Mouse (Mus musculus) left cerebral cortex, adult 2 months (tissue): ENCODE measurements at regions not wholly inside any gene's neighbourhood (a gene's known extent, or its start where the extent isn't known, plus 50 kb on each side); places are given as distances from the start of the nearest gene placed in this dataset.
"Not testable (repeated sequence)": the region's sequence is repeated elsewhere in the genome, so short reads cannot be mapped to it uniquely, and the experiment has no call there.

Source experiments
- DNase-seq, 2 experiments: peaks; one replicate each; pipeline ENCODE4 v3.0.0; 2021 to 2022; ENCODE audit warnings: low spot score in 2 of 2, mixed read lengths in 1 of 2; ENCODE audit errors: extremely low spot score in 1 of 2
- H3K27ac ChIP-seq: fragments of 200-600 bp; 2 replicates; pipeline ENCODE4 v1.8.1; 2022
- H3K4me3 ChIP-seq: fragments of 200-600 bp; 2 replicates; pipeline ENCODE4 v1.8.1; 2022
- CTCF ChIP-seq: fragments of 200-600 bp; IDR thresholded peaks from 2 replicates; pipeline ENCODE4 v1.8.1; 2022; ENCODE audit warnings: antibody characterized with exemption, mild to moderate bottlenecking, moderate library complexity
- intact Hi-C: fragments of 180-260 bp; cut with DNase I; formaldehyde crosslinking; loops from one replicate; pipeline ENCODE4 v1.15.1; 2025

DNA sequence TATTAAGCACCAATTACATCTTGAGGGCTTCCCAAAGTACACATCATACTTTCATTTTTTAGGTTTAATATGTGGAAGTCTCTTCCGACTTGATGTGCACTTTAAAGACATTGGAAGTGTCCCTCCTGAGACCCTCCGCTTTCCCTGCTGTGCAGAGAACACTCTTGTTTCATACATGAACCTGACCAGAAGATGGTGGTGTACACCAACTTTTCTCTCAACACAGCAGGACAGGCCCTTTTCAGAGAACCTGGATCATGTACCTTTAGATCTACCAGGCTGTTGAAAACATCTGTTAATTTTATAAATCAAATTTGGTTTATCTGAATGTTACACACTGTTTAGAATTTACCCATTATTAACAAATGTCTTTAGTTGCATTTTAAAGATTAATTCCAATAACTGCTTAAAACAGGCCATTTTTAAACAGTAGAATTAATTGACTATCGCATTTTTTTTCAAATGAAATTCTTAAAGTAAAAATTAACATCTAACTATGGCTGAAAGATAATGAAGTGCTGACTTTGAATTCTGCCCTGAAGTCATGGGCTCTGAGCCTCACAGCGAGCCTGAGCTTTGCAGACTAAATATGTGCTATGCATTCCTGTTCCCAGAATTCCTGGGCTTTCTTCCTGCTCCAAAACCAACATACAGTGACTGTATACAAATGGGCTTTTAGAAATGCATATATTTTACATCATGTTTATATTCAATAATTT, 112.4 kb upstream of the Rasgrp1 start:
- no peak overlapping the region for H3K4me3 ChIP-seq
- H3K27ac ChIP-seq = no peak overlapping the region
- intact Hi-C loops = loop anchor here (5.0 to 10.0 kb wide), 2 partner anchors 660 to 792 kb away; partner anchors contain the start of gene Thbs1
- TF ChIP-seq CTCF = peak; percentile 40
- no peak for DNase-seq

- Histone ChIP-seq H3K4me3 (no peak overlapping the region), H3K27ac (no peak overlapping the region)
- no peak for TF ChIP-seq CTCF
- intact Hi-C loops = loop anchor here (5.0 to 10.0 kb wide), 2 partner anchors 659 to 791 kb away; partner anchors contain the start of gene Thbs1
- DNase-seq = no peak
These were observed 113.1 kb upstream of the Rasgrp1 start for GRCm38 (mm10) chr2:117455740-117456455.

GRCm38 (mm10) chr2:117456456-117457020, 113.7 kb upstream of the Rasgrp1 start:
- H3K27ac ChIP-seq = no peak overlapping the region
- no peak for TF ChIP-seq CTCF
- no peak overlapping the region for H3K4me3 ChIP-seq
- intact Hi-C loops = loop anchor here (5.0 to 10.0 kb wide), 2 partner anchors 658 to 791 kb away; partner anchors contain the start of gene Thbs1
- no peak for DNase-seq

DNA sequence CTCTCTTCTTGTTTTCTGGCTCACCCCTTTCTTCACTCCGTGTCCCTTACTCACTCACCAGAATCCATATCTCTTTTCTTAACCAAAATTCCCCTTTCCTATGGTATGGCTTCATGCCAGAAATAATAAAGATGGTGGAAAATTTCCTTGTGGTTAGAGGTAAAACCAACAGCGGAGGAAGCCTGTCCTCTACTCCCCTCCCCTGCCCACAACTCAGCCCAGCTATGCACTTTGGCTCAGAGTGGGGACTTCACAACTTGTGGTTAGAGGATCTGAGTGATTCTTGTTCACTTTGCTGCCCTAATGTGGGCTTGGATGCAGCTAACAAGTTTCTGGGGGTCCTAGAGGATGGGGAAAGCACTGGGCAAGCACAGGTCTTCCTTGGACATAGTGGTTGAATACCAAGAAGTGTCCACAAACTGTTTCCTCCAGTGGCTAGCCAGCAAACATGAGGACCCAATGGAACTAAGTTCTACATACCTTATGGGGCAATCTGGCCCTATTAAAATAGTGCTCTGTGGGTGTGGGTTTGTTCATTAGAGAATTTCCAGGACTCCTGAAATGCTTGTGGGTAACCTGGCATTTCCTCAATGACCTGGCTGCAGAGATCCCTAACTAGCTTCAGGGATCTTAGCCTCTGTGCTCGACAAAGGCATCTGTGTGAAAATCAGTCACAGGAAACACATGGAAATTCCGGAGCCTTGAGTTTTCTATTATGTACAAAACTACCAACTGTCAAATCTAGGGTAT, 118.9 kb upstream of the Rasgrp1 start:
- intact Hi-C loops = no loop called here
- TF ChIP-seq CTCF = no peak
- H3K4me3 ChIP-seq = no peak overlapping the region
- no peak overlapping the region for H3K27ac ChIP-seq
- DNase-seq = no peak

- no peak overlapping the region for H3K27ac ChIP-seq
- no peak overlapping the region for H3K4me3 ChIP-seq
- no peak for TF ChIP-seq CTCF
- no peak for DNase-seq
- intact Hi-C loops = no loop called here
These were observed 132.2 kb upstream of the Rasgrp1 start for GRCm38 (mm10) chr2:117474885-117475542.

GRCm38 (mm10) chr2:117475561-117475960, 132.8 kb upstream of the Rasgrp1 start:
- TF ChIP-seq CTCF = peak; percentile 64
- intact Hi-C loops = no loop called here
- no peak overlapping the region for H3K4me3 ChIP-seq
- DNase-seq = no peak
- no peak overlapping the region for H3K27ac ChIP-seq

- intact Hi-C loops, H3K27ac ChIP-seq, H3K4me3 ChIP-seq, DNase-seq: not testable (repeated sequence)
These were observed 134.7 kb upstream of the Rasgrp1 start for GRCm38 (mm10) chr2:117477503-117477902.

DNA sequence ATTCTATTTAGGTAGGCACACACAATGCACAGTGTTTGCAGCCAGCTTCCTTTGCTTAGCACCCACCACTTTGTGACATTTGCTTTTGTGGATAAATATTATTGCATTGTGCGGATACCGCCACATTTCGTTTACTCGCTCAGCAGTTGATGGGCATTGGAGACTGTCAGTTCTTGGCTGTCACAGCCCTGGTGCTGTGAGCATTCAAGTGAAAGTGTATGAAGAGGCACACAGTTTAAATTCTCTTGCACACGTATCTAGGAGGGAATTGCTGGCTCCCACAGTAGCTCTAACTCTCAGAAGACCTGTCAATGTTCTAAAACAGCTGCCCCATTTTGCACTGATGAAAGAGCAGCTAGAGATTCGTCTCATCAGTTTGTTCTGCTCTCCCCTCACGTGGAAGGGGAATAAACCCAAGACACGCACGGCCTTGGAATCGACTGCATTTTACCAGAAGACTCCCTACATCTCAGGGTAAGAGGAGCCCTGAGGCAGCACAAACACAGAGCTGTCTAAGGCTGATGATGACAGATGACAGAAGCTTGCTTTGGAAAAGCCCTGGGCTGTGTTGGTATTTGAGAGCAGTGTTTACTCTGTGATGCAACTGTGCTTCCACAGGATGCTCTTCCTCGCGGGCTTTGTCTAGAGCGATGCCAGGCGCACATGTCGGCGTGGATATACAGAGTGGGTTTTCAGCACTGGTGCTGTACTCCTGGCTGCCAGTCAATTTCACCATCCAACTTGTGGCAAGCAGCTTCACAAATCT, 136.6 kb upstream of the Rasgrp1 start:
- H3K4me3 ChIP-seq, intact Hi-C loops, H3K27ac ChIP-seq, DNase-seq: not testable (repeated sequence)

GRCm38 (mm10) chr2:117486447-117486846, 143.6 kb upstream of the Rasgrp1 start:
- TF ChIP-seq CTCF = no peak
- Histone ChIP-seq H3K4me3 (no peak overlapping the region), H3K27ac (no peak overlapping the region)
- DNase-seq = no peak
- intact Hi-C loops = no loop called here

DNA sequence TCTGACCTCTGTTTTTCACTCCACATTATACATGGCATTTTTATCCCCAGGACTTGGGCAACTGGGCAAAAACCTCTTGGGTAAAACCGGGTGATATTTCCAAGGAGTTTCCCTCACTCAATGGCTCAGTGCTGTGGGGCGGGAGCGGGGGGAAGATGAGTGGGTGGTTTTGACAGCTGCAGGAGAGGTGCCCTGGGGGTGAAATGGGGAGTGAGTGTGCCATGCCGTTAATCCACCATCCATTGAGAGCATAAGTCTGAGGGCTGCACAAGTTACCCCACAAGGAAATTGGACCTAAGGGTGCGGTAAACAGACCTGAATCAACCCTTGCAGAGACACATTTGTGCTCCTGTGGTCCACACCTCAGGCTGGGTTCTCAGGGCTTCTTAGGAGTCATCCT, 155.8 kb upstream of the Rasgrp1 start:
- H3K27ac ChIP-seq = no peak overlapping the region
- DNase-seq = no peak
- intact Hi-C loops = no loop called here
- TF ChIP-seq CTCF = no peak
- H3K4me3 ChIP-seq = no peak overlapping the region

DNA sequence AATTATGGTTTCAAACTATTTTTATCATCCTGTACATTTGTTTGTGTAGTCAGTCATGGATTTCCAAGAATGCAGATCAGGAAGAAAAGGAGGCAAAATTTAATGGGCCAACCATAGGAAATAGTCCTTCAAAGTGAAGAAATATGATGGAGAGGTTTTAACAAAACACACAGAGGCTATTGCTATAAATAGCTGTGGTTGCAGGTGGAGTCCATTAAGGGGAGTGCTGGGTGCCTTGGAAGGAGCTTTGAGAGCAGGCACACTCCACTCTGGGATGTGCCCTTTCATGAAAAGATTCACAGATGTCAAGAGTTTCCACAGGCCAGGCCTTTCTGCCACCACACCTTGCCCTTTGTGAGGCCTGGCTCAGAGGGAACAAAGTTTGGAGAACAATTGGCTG, 159.8 kb upstream of the Rasgrp1 start:
- H3K4me3 ChIP-seq = no peak overlapping the region
- TF ChIP-seq CTCF = no peak
- no peak for DNase-seq
- no peak overlapping the region for H3K27ac ChIP-seq
- intact Hi-C loops = no loop called here
